Comparison of ENCODE assay signal across 8 mouse cellular contexts in the genomic region with DNA sequence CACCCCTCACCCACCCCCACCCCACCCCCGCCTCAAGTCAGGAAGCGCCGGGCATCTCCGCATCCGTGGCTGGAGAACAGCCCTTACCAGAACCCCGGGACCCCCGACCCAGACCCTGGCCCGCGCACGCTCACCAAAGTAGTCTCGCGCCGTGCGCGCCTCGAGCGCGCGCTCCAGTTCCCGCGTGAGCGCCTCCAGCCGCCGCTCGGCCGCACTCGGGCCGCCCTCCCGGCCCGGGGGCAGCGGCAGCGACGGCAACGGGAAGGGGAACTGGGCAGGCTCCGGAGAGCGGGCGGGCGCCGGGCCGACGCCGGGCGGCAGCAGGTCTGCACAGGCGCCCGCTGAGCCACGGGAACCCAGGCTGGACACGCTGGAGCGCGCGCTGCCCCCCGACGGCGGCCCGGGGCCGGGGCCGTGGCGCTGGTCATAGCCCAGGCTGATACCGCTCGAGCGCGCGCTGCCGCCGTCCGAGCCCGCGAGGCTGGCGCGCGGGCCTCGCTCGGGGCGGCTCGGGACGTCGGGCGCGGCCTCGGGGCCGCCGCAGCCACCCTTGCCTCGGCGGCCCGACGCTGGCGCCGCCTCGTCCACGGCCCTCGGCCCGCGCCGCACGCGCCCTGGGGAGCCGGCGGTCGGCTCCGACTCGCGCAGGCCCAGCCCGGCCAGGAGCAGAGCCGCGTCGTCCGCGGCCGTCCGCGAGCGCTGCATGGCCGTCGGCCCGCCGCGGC. TPM values are rescaled to one million over a fixed set of nuclear protein-coding genes. Genes with fewer than 3 reads are reported as not detected.
DNase-seq lines count a peak whose midpoint lies in the region; ATAC-seq lines count a peak whose summit lies in the region.

No protein-coding gene starts in this region.

- peak overlapping the region; percentile 91 for H3K4me3 ChIP-seq in heart, embryonic 15.5 days
- H3K4me3 ChIP-seq in midbrain, embryonic 14.5 days (replicated peaks; ENCODE audit: low read depth, low read length): peak overlapping the region; percentile 70

- under 1% methylated on average over 90 of the region's 116 CpGs for WGBS in heart, embryonic 15.5 days
- under 1% methylated on average over 97 of the region's 116 CpGs for WGBS in midbrain, embryonic 14.5 days

- peaks cover 24% of the 10 kb centered on the region for H3K4me1 ChIP-seq in heart, embryonic 15.5 days (replicated peaks)
- H3K4me1 ChIP-seq in midbrain, embryonic 14.5 days (ENCODE audit: control insufficient read depth, insufficient read depth, low read length): peaks cover 14% of the 10 kb centered on the region

- peak overlapping the region; percentile 79 for H3K4me2 ChIP-seq in heart, embryonic 15.5 days
- H3K4me2 ChIP-seq in midbrain, embryonic 14.5 days (ENCODE audit: low read length): peak overlapping the region; percentile 64

- no peaks in the 10 kb centered on the region for H3K27me3 ChIP-seq in heart, embryonic 15.5 days
- H3K27me3 ChIP-seq in midbrain, embryonic 14.5 days (ENCODE audit: control insufficient read depth, insufficient read depth, low read length): no peaks in the 10 kb centered on the region

- no peaks in the 10 kb centered on the region for H3K36me3 ChIP-seq in heart, embryonic 15.5 days
- no peaks in the 10 kb centered on the region for H3K36me3 ChIP-seq in midbrain, embryonic 14.5 days (ENCODE audit: control insufficient read depth, insufficient read depth, low read length)

- peak; percentile 69 for ATAC-seq in heart, embryonic 15.5 days (replicated peaks; ENCODE audit: insufficient number of reproducible peaks, insufficient read depth, low FRiP score, low read depth)
- peak; percentile 82 for ATAC-seq in midbrain, embryonic 14.5 days (ENCODE audit: low FRiP score, low TSS enrichment)

- no peaks in the 10 kb centered on the region for H3K9me3 ChIP-seq in heart, embryonic 15.5 days (replicated peaks)
- H3K9me3 ChIP-seq in midbrain, embryonic 14.5 days (ENCODE audit: control insufficient read depth, low read length): no peaks in the 10 kb centered on the region

- peak; percentile 13 for DNase-seq in ovary, postnatal 10 days (ENCODE audit: low spot score)
- DNase-seq in ovary, adult 18-20 months (ENCODE audit: low spot score): no peak
- peak; percentile 84 for DNase-seq in embryo, embryonic 11 days
- DNase-seq in kidney, postnatal 36 days: peak; percentile 16 to 53
- DNase-seq in midbrain, embryonic 14.5 days: peak; percentile 81
- no peak for DNase-seq in spleen, adult 12 weeks (ENCODE audit: low spot score)
- DNase-seq in left cerebral cortex, adult 11 months (ENCODE audit: low spot score): no peak

- H3K9ac ChIP-seq in heart, embryonic 15.5 days: peak overlapping the region; percentile 89
- peak overlapping the region; percentile 76 for H3K9ac ChIP-seq in midbrain, embryonic 14.5 days (replicated peaks; ENCODE audit: low read length)

- peak overlapping the region; percentile 87 for H3K27ac ChIP-seq in heart, embryonic 15.5 days
- H3K27ac ChIP-seq in midbrain, embryonic 14.5 days (replicated peaks; ENCODE audit: low read depth, low read length): peak overlapping the region; percentile 71

RNA-seq across cellular contexts. Expression of a gene that starts 0.6 kb away (rescaled TPM):
- 4.3 and 6.5 TPM in 2 replicates for polyA plus RNA-seq in heart, embryonic 15.5 days (2015; fragmentation: Nextera tagmentation; extraction: Ambion mirVana)
- polyA plus RNA-seq in midbrain, embryonic 14.5 days (2014; fragmentation: Nextera tagmentation; extraction: Ambion mirVana): 2.8 TPM in 2 replicates

RNA-seq across cellular contexts. Expression of a gene that starts 36.9 kb away (rescaled TPM):
- 89.0 and 108 TPM in 2 replicates for polyA plus RNA-seq in heart, embryonic 15.5 days (2015; fragmentation: Nextera tagmentation; extraction: Ambion mirVana)
- 159 and 203 TPM in 2 replicates for polyA plus RNA-seq in midbrain, embryonic 14.5 days (2014; fragmentation: Nextera tagmentation; extraction: Ambion mirVana)

RNA-seq across cellular contexts. Expression of a gene that starts 37.3 kb away (rescaled TPM):
- polyA plus RNA-seq in heart, embryonic 15.5 days (2015; fragmentation: Nextera tagmentation; extraction: Ambion mirVana): not detected in 2 replicates
- not detected in 2 replicates for polyA plus RNA-seq in midbrain, embryonic 14.5 days (2014; fragmentation: Nextera tagmentation; extraction: Ambion mirVana)

Comparison
In these comparisons a context has a peak if more than half of its experiments do, and no peak if none do; other contexts are left out.
1. DNase-seq: peak in ovary, postnatal 10 days (single experiment), embryo, embryonic 11 days (single experiment), kidney, postnatal 36 days (2 of 2) and midbrain, embryonic 14.5 days (single experiment); none in ovary, adult 18-20 months (single experiment), spleen, adult 12 weeks (single experiment) and left cerebral cortex, adult 11 months (single experiment).